Mouse (Mus musculus) erythroblast, embryonic 14.5 days (primary cell): ENCODE data around the gene Celf2.

Experiments
- GATA1 ChIP-seq: IDR thresholded peaks from 2 replicates; pipeline ENCODE4 v1.6.1; 2012; ENCODE audit warnings: low read length, inconsistent platforms, mixed read lengths
- TAL1 ChIP-seq: IDR thresholded peaks from 3 replicates; pipeline ENCODE4 v1.6.1; 2012; ENCODE audit warnings: low read length, inconsistent platforms, mixed read lengths

DNA sequence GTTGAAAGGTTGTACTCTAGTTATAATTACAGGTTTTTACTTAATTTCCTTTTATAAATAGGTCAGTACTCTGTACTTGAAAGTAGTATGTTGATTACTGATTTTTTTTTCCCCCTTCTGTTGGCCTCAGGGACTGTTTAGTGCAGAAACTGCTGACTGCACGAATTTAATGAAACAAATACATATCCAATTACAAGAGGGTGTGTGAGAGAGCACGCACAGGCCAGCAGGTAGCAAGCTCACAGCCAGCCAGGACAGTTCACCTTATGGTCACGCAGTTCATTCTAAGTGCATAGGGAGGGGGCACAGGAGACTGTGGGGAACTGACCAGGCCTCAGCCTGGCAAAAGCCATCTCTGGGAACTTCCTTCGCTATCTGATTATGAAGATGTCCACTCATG, 236.1 kb downstream of the Celf2 start:
- TF ChIP-seq TAL1, result no peak
- no peak for TF ChIP-seq GATA1
